In genomic region chr9:61860147-61860546, GRCm38 (mm10) we compare ENCODE assay signal across 8 mouse cellular contexts. TPM values are rescaled to one million over a fixed set of nuclear protein-coding genes. Genes with fewer than 3 reads are reported as not detected.
A peak's percentile ranks its signal among the peaks of the same experiment; 100 is the strongest.
DNase-seq lines count a peak whose midpoint lies in the region; ATAC-seq and TF ChIP-seq lines count a peak whose summit lies in the region.

No protein-coding gene starts in this region.

- no peak overlapping the region for H3K27ac ChIP-seq in bone marrow macrophage, adult 2 months (ENCODE audit: insufficient read depth, low read depth, low read length)
- peak overlapping the region; percentile 32; the same call in 1 of the 2 replicates for H3K27ac ChIP-seq in limb, embryonic 10.5 days

- WGBS in limb, embryonic 10.5 days, result 20% methylated on average over 2 of the region's 2 CpGs

- peaks cover 6% of the 10 kb centered on the region; the same call in 1 of the 2 replicates for H3K27me3 ChIP-seq in G1E (ENCODE audit: insufficient read depth, low read length)
- H3K27me3 ChIP-seq in limb, embryonic 10.5 days (ENCODE audit: low read depth, poor library complexity, severe bottlenecking), result peaks cover 26% of the 10 kb centered on the region; the same call in 1 of the 2 replicates

- intact Hi-C loops in heart, postnatal 14 days (cut with DNase I), result no loop called here

- no peak for ATAC-seq in G1E (ENCODE audit: extremely low read depth, insufficient number of reproducible peaks, low FRiP score, poor library complexity, severe bottlenecking)

- TF ChIP-seq CTCF in G1E (IDR thresholded peaks at IDR 0.05; ENCODE audit: low read depth, low read length), result peak; percentile 93
- peak; percentile 75 for TF ChIP-seq CTCF in bone marrow macrophage, adult 2 months (IDR thresholded peaks at IDR 0.05; ENCODE audit: low read depth, low read length)

- no peak for TF ChIP-seq POLR2A in bone marrow macrophage, adult 2 months (IDR thresholded peaks at IDR 0.05; ENCODE audit: borderline replicate concordance, low read depth, low read length)

- no peaks in the 10 kb centered on the region for H3K4me1 ChIP-seq in G1E (ENCODE audit: insufficient read depth, low read depth, low read length)
- H3K4me1 ChIP-seq in bone marrow macrophage, adult 2 months (ENCODE audit: control insufficient read depth, insufficient read depth, low read length), result peaks cover 9% of the 10 kb centered on the region
- peaks cover 23% of the 10 kb centered on the region for H3K4me1 ChIP-seq in limb, embryonic 10.5 days

- no peaks in the 10 kb centered on the region for H3K9me3 ChIP-seq in G1E (replicated peaks)
- H3K9me3 ChIP-seq in limb, embryonic 10.5 days (replicated peaks), result no peaks in the 10 kb centered on the region

- DNase-seq in layer of hippocampus, adult 11-12 months (ENCODE audit: low spot score), result peak; percentile 38
- no peak for DNase-seq in layer of hippocampus, adult 9-10 months (ENCODE audit: low spot score)
- peak; percentile 35 for DNase-seq in G1E (ENCODE audit: low spot score)
- peak; percentile 65 to 87 for DNase-seq in heart, postnatal 14 days
- peak; percentile 69 for DNase-seq in limb, embryonic 10.5 days (ENCODE audit: low spot score)
- peak; percentile 15 for DNase-seq in retina, adult 2 months (ENCODE audit: low read depth, low spot score)
- DNase-seq in yolk sac, embryonic 10.5 days (ENCODE audit: low spot score), result peak; percentile 50

- no peak overlapping the region for H3K4me3 ChIP-seq in G1E (ENCODE audit: low read depth, low read length)
- no peak overlapping the region for H3K4me3 ChIP-seq in bone marrow macrophage, adult 2 months (ENCODE audit: insufficient read depth, low read length)
- no peak overlapping the region for H3K4me3 ChIP-seq in limb, embryonic 10.5 days

- no peaks in the 10 kb centered on the region for H3K36me3 ChIP-seq in G1E (replicated peaks)
- no peaks in the 10 kb centered on the region for H3K36me3 ChIP-seq in limb, embryonic 10.5 days

RNA-seq across cellular contexts. Expression of gene Rplp1, which starts 54.2 kb away (rescaled TPM):
- total RNA-seq in G1E (2014; fragmentation: Nextera tagmentation) (2,957 and 3,127 TPM in 2 replicates), G1E (2017) (4,483 and 5,713 TPM in 2 replicates)
- polyA plus RNA-seq in G1E (2012), result 43,340 and 52,062 TPM in 2 replicates
- 2,962 and 2,986 TPM in 2 replicates for polyA plus RNA-seq in bone marrow macrophage, adult 2 months (2012; ENCODE audit: insufficient read depth, insufficient read length, missing spikeins)
- 1,000 to 10,000 TPM; 1,416 to 1,506 TPM for total RNA-seq in heart, postnatal 14 days (2021)
- polyA plus RNA-seq in limb, embryonic 10.5 days (2016; fragmentation: Nextera tagmentation; extraction: Ambion mirVana), result 1,122 and 1,351 TPM in 2 replicates

Comparison
In these comparisons a context has a peak if more than half of its experiments do, and no peak if none do; other contexts are left out.
1. RNA of gene Rplp1, which starts 54.2 kb away (polyA plus RNA-seq): 43,340 to 52,062 TPM in G1E; 2,962 to 2,986 TPM in bone marrow macrophage, adult 2 months and 1,122 to 1,351 TPM in limb, embryonic 10.5 days; every median in the first group is over 10 times any median in the second.